Mouse (Mus musculus): ENCODE data around the gene Cdh15. TPM values are rescaled to one million over a fixed set of nuclear protein-coding genes. Genes with fewer than 3 reads are reported as not detected.

Cdh15 gene
- polyA plus RNA-seq, 1 experiment: 108 TPM

DNA sequence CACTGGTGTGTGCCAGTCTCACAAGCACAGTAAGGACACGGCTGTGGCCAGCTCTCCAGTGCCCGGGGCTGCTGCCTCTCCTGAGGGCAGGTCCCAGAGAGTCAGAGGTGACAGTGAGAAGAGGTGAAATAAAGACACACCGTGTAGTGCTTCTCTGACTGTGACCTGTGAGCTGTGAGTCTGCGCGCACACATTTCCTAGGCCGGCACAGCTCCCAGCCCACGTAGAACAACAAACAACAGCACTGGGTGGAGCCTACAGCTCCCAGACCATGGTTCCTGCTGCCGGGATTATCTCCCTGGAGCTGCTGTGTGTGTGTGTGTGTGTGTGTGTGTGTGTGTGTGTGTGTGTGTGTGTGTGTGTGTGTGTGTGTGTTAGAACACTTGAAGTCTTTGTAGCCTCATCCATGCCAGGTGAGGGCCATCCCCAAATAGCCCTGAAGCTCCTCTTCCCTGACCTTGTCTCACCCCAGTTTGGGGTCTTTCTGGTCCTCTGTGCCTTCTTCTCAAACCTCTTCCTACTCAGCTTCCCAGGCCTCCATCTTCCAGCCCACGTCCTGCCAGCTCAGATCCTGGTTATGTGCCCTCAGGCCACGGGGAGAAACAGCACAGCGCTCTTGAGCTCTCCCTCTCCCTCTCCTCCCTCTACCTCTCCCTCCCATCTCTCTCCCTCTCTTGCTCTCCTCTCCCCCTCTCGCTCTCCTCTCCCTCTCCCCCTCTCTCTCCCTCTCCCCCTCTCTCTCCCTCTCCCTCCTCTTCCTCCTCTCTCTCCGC lies 29.9 kb upstream of the Cdh15 start:
- no peaks in the 10 kb centered on the region for H3K79me3 ChIP-seq (ENCODE audit: low read depth)
- TF ChIP-seq CEBPB (IDR thresholded peaks at IDR 0.05; ENCODE audit: low read depth) (no peak), FOSL1 (IDR thresholded peaks at IDR 0.05; ENCODE audit: insufficient read depth, low read length, poor library complexity, severe bottlenecking) (no peak), MYOG (IDR thresholded peaks at IDR 0.05; ENCODE audit: control insufficient read depth, extremely low read depth, insufficient read length) (no peak), MAX (IDR thresholded peaks at IDR 0.05) (no peak), MYOD1 (IDR thresholded peaks at IDR 0.05; ENCODE audit: control insufficient read depth, insufficient read length, low read depth) (no peak), USF1 (IDR thresholded peaks at IDR 0.05; ENCODE audit: low read depth) (no peak), CTCF (IDR thresholded peaks at IDR 0.05; ENCODE audit: control insufficient read depth, insufficient read depth, insufficient read length) (no peak)
- H3K36me3 ChIP-seq (ENCODE audit: control insufficient read depth, insufficient read depth): no peaks in the 10 kb centered on the region
- peaks cover 29% of the 10 kb centered on the region for H3K27me3 ChIP-seq (ENCODE audit: control insufficient read depth, insufficient read depth, insufficient read length)
- no peak overlapping the region for H3K4me3 ChIP-seq (ENCODE audit: insufficient read depth, poor library complexity, severe bottlenecking)
- H3K79me2 ChIP-seq (ENCODE audit: control insufficient read depth, insufficient read depth): no peaks in the 10 kb centered on the region
- H3ac ChIP-seq (ENCODE audit: control insufficient read depth, insufficient read length, low read depth): no peak overlapping the region

- Histone ChIP-seq H3ac (ENCODE audit: control insufficient read depth, insufficient read length, low read depth) (no peak overlapping the region), H3K79me2 (ENCODE audit: control insufficient read depth, insufficient read depth) (no peaks in the 10 kb centered on the region), H3K79me3 (ENCODE audit: low read depth) (no peaks in the 10 kb centered on the region), H3K4me3 (ENCODE audit: insufficient read depth, poor library complexity, severe bottlenecking) (no peak overlapping the region), H3K27me3 (ENCODE audit: control insufficient read depth, insufficient read depth, insufficient read length) (peaks cover 23% of the 10 kb centered on the region), H3K36me3 (ENCODE audit: control insufficient read depth, insufficient read depth) (no peaks in the 10 kb centered on the region)
- no peak for TF ChIP-seq MYOG (IDR thresholded peaks at IDR 0.05; ENCODE audit: control insufficient read depth, extremely low read depth, insufficient read length)
Measured at GRCm38 (mm10) chr8:122819776-122820175, 28.0 kb upstream of the Cdh15 start.

DNA sequence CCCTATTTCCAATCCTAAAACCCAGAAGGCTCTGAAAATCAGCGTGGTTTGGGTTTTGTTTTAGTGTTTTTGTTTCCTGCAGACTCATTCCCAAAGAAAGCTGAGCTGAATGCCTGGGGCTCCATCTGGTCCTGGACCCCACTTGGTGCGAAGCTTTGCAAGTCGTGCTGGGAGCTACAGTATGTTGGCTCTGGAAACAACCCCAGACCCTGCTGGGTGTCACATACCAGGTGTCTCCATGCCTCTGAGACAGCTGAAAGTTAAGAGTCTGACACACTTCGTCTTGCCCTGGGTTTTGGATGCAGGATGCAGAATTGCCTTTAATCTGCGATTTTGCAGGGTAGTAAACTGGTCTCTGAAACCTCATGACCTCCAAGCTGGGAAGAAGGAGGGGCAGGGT lies 23.2 kb upstream of the Cdh15 start:
- Histone ChIP-seq H3K27me3 (ENCODE audit: control insufficient read depth, insufficient read depth, insufficient read length) (peaks cover 16% of the 10 kb centered on the region), H3K36me3 (ENCODE audit: control insufficient read depth, insufficient read depth) (no peaks in the 10 kb centered on the region), H3K79me3 (ENCODE audit: low read depth) (no peaks in the 10 kb centered on the region), H3K79me2 (ENCODE audit: control insufficient read depth, insufficient read depth) (no peaks in the 10 kb centered on the region), H3ac (ENCODE audit: control insufficient read depth, insufficient read length, low read depth) (no peak overlapping the region), H3K4me3 (ENCODE audit: insufficient read depth, poor library complexity, severe bottlenecking) (no peak overlapping the region)
- TF ChIP-seq MYOD1 (IDR thresholded peaks at IDR 0.05; ENCODE audit: control insufficient read depth, insufficient read length, low read depth): no peak
- TF ChIP-seq MAX (IDR thresholded peaks at IDR 0.05): no peak
- TF ChIP-seq FOSL1 (IDR thresholded peaks at IDR 0.05; ENCODE audit: insufficient read depth, low read length, poor library complexity, severe bottlenecking): no peak
- TF ChIP-seq CEBPB (IDR thresholded peaks at IDR 0.05; ENCODE audit: low read depth): no peak
- TF ChIP-seq MYOG (IDR thresholded peaks at IDR 0.05; ENCODE audit: control insufficient read depth, extremely low read depth, insufficient read length): no peak
- TF ChIP-seq USF1 (IDR thresholded peaks at IDR 0.05; ENCODE audit: low read depth): no peak
- no peak for TF ChIP-seq CTCF (IDR thresholded peaks at IDR 0.05; ENCODE audit: control insufficient read depth, insufficient read depth, insufficient read length)

DNA sequence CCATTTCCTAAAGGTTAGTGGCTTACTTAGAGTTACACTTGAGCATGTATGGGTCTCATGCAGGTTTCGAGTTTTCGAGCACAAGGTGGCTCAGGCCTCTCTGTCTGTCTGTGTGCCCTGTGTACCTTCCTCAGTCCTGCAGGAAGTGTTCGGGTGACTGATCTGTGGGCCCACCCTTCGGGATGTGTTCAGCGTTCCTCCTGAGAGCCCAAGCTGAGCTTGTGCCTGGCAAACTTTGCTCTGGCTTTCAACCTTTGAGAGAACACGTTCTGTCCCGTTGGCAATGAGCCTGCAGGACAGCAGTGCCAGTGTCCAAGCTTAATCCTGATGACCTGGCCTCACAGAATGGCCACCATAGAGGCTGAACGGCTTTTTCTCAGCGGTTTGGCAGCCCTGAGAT lies 22.8 kb upstream of the Cdh15 start:
- H3ac ChIP-seq (ENCODE audit: control insufficient read depth, insufficient read length, low read depth): no peak overlapping the region
- H3K4me3 ChIP-seq (ENCODE audit: insufficient read depth, poor library complexity, severe bottlenecking): no peak overlapping the region
- TF ChIP-seq CTCF (IDR thresholded peaks at IDR 0.05; ENCODE audit: control insufficient read depth, insufficient read depth, insufficient read length) (no peak), USF1 (IDR thresholded peaks at IDR 0.05; ENCODE audit: low read depth) (no peak), CEBPB (IDR thresholded peaks at IDR 0.05; ENCODE audit: low read depth) (no peak), MYOG (IDR thresholded peaks at IDR 0.05; ENCODE audit: control insufficient read depth, extremely low read depth, insufficient read length) (no peak), MYOD1 (IDR thresholded peaks at IDR 0.05; ENCODE audit: control insufficient read depth, insufficient read length, low read depth) (no peak), FOSL1 (IDR thresholded peaks at IDR 0.05; ENCODE audit: insufficient read depth, low read length, poor library complexity, severe bottlenecking) (no peak), MAX (IDR thresholded peaks at IDR 0.05) (no peak)
- no peaks in the 10 kb centered on the region for H3K79me3 ChIP-seq (ENCODE audit: low read depth)
- no peaks in the 10 kb centered on the region for H3K36me3 ChIP-seq (ENCODE audit: control insufficient read depth, insufficient read depth)
- H3K79me2 ChIP-seq (ENCODE audit: control insufficient read depth, insufficient read depth): no peaks in the 10 kb centered on the region
- H3K27me3 ChIP-seq (ENCODE audit: control insufficient read depth, insufficient read depth, insufficient read length): peaks cover 16% of the 10 kb centered on the region

DNA sequence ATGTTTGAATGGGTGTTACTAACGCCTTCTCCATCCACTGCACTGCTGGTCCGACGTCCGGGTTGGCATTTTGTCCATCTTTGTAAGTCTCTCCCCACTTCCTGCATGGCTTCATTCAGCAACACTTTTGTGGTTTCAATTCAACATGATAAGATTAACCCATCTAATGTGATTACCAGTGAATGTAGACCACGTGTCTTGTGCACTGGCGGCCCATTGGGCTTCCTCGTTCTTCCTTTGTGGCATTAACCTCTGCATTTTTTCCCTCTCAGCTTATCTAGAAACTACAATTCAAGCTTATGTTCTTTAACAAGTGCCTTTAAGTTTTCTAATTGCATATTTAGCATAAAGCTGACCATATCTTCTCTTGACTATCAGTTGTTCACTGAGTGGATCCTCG lies 22.4 kb upstream of the Cdh15 start:
- Histone ChIP-seq H3K4me3 (ENCODE audit: insufficient read depth, poor library complexity, severe bottlenecking) (no peak overlapping the region), H3K79me2 (ENCODE audit: control insufficient read depth, insufficient read depth) (no peaks in the 10 kb centered on the region), H3ac (ENCODE audit: control insufficient read depth, insufficient read length, low read depth) (no peak overlapping the region), H3K79me3 (ENCODE audit: low read depth) (no peaks in the 10 kb centered on the region), H3K36me3 (ENCODE audit: control insufficient read depth, insufficient read depth) (no peaks in the 10 kb centered on the region), H3K27me3 (ENCODE audit: control insufficient read depth, insufficient read depth, insufficient read length) (peaks cover 14% of the 10 kb centered on the region)
- TF ChIP-seq MYOG (IDR thresholded peaks at IDR 0.05; ENCODE audit: control insufficient read depth, extremely low read depth, insufficient read length): no peak
- TF ChIP-seq MYOD1 (IDR thresholded peaks at IDR 0.05; ENCODE audit: control insufficient read depth, insufficient read length, low read depth): no peak
- TF ChIP-seq CEBPB (IDR thresholded peaks at IDR 0.05; ENCODE audit: low read depth): no peak
- TF ChIP-seq MAX (IDR thresholded peaks at IDR 0.05): no peak
- no peak for TF ChIP-seq FOSL1 (IDR thresholded peaks at IDR 0.05; ENCODE audit: insufficient read depth, low read length, poor library complexity, severe bottlenecking)
- TF ChIP-seq CTCF (IDR thresholded peaks at IDR 0.05; ENCODE audit: control insufficient read depth, insufficient read depth, insufficient read length): no peak
- no peak for TF ChIP-seq USF1 (IDR thresholded peaks at IDR 0.05; ENCODE audit: low read depth)

GRCm38 (mm10) chr8:122829396-122829795 lies 18.4 kb upstream of the Cdh15 start:
- no peaks in the 10 kb centered on the region for H3K79me3 ChIP-seq (ENCODE audit: low read depth)
- H3K4me3 ChIP-seq (ENCODE audit: insufficient read depth, poor library complexity, severe bottlenecking): no peak overlapping the region
- no peak for TF ChIP-seq USF1 (IDR thresholded peaks at IDR 0.05; ENCODE audit: low read depth)
- no peak for TF ChIP-seq CEBPB (IDR thresholded peaks at IDR 0.05; ENCODE audit: low read depth)
- no peak for TF ChIP-seq FOSL1 (IDR thresholded peaks at IDR 0.05; ENCODE audit: insufficient read depth, low read length, poor library complexity, severe bottlenecking)
- no peak for TF ChIP-seq MAX (IDR thresholded peaks at IDR 0.05)
- no peak for TF ChIP-seq MYOG (IDR thresholded peaks at IDR 0.05; ENCODE audit: control insufficient read depth, extremely low read depth, insufficient read length)
- no peak for TF ChIP-seq MYOD1 (IDR thresholded peaks at IDR 0.05; ENCODE audit: control insufficient read depth, insufficient read length, low read depth)
- no peak for TF ChIP-seq CTCF (IDR thresholded peaks at IDR 0.05; ENCODE audit: control insufficient read depth, insufficient read depth, insufficient read length)
- H3K27me3 ChIP-seq (ENCODE audit: control insufficient read depth, insufficient read depth, insufficient read length): peaks cover 13% of the 10 kb centered on the region
- H3K79me2 ChIP-seq (ENCODE audit: control insufficient read depth, insufficient read depth): no peaks in the 10 kb centered on the region
- no peak overlapping the region for H3ac ChIP-seq (ENCODE audit: control insufficient read depth, insufficient read length, low read depth)
- no peaks in the 10 kb centered on the region for H3K36me3 ChIP-seq (ENCODE audit: control insufficient read depth, insufficient read depth)

All from C2C12 (cell line).